Mouse (Mus musculus): ENCODE data around the gene Selenoi.
"Not testable (repeated sequence)": the region's sequence is repeated elsewhere in the genome, so short reads cannot be mapped to it uniquely, and the experiment has no call there.

Gene Selenoi

GRCm38 (mm10) chr5:30232271-30232971, at the start of gene Selenoi:
TSS of gene Selenoi (plus strand) at chr5:30232581.
- DNase-seq (ENCODE audit: low spot score in 2 of 2) = peak; percentile 98 to 99

- DNase-seq (ENCODE audit: low spot score in 2 of 2) = no peak
These were observed 44.5 kb upstream of the Selenoi start for GRCm38 (mm10) chr5:30187687-30188485.

- DNase-seq (ENCODE audit: low spot score in 2 of 2) = no peak
These were observed 39.9 kb upstream of the Selenoi start for GRCm38 (mm10) chr5:30192452-30192851.

- no peak for DNase-seq (ENCODE audit: low spot score in 2 of 2)
These were observed 37.0 kb upstream of the Selenoi start for GRCm38 (mm10) chr5:30195340-30195739.

GRCm38 (mm10) chr5:30198257-30198656, 34.1 kb upstream of the Selenoi start:
- no peak for DNase-seq (ENCODE audit: low spot score in 2 of 2)

- peak; percentile 29 to 42 for DNase-seq (ENCODE audit: low spot score in 2 of 2)
These were observed 30.9 kb upstream of the Selenoi start for GRCm38 (mm10) chr5:30201521-30201920.

- DNase-seq (ENCODE audit: low spot score in 2 of 2) = no peak
These were observed 30.2 kb upstream of the Selenoi start for GRCm38 (mm10) chr5:30202221-30202620.

GRCm38 (mm10) chr5:30203216-30203885, 29.0 kb upstream of the Selenoi start:
- DNase-seq (ENCODE audit: low spot score in 2 of 2) = no peak

- no peak for DNase-seq (ENCODE audit: low spot score in 2 of 2)
These were observed 27.9 kb upstream of the Selenoi start for GRCm38 (mm10) chr5:30204441-30204840.

GRCm38 (mm10) chr5:30205034-30205433, 27.3 kb upstream of the Selenoi start:
- DNase-seq (ENCODE audit: low spot score in 2 of 2) = no peak

GRCm38 (mm10) chr5:30205493-30205892, 26.9 kb upstream of the Selenoi start, which contains the start of gene Adgrf3:
TSS of gene Adgrf3 (minus strand) at chr5:30205722.
- DNase-seq (ENCODE audit: low spot score in 2 of 2) = no peak

- DNase-seq (ENCODE audit: low spot score in 2 of 2) = no peak
These were observed 25.1 kb upstream of the Selenoi start for GRCm38 (mm10) chr5:30207276-30207675.

GRCm38 (mm10) chr5:30210758-30211157, 21.6 kb upstream of the Selenoi start:
- DNase-seq (ENCODE audit: low spot score in 2 of 2) = not testable (repeated sequence)

- DNase-seq (ENCODE audit: low spot score in 2 of 2) = peak in 1 of 2 experiments; percentile 55
These were observed 17.5 kb upstream of the Selenoi start for GRCm38 (mm10) chr5:30214889-30215288.

GRCm38 (mm10) chr5:30215970-30216369, 16.4 kb upstream of the Selenoi start:
- DNase-seq (ENCODE audit: low spot score in 2 of 2) = no peak

GRCm38 (mm10) chr5:30219715-30220114, 12.7 kb upstream of the Selenoi start:
- DNase-seq (ENCODE audit: low spot score in 2 of 2) = no peak

GRCm38 (mm10) chr5:30220666-30221065, 11.7 kb upstream of the Selenoi start:
- no peak for DNase-seq (ENCODE audit: low spot score in 2 of 2)

GRCm38 (mm10) chr5:30222681-30223080, 9.7 kb upstream of the Selenoi start:
- no peak for DNase-seq (ENCODE audit: low spot score in 2 of 2)

GRCm38 (mm10) chr5:30230901-30231300, 1.5 kb upstream of the Selenoi start:
- DNase-seq (ENCODE audit: low spot score in 2 of 2) = no peak

- DNase-seq (ENCODE audit: low spot score in 2 of 2) = no peak
These were observed 500 bp upstream of the Selenoi start for GRCm38 (mm10) chr5:30231891-30232270.

- no peak for DNase-seq (ENCODE audit: low spot score in 2 of 2)
These were observed 661 bp downstream of the Selenoi start for GRCm38 (mm10) chr5:30233042-30233441.

GRCm38 (mm10) chr5:30233979-30234378, 1.6 kb downstream of the Selenoi start:
- no peak for DNase-seq (ENCODE audit: low spot score in 2 of 2)
